Mouse (Mus musculus) testis, adult 10 weeks (tissue): ENCODE data around the gene Tfap2d. TPM values are rescaled to one million over a fixed set of nuclear protein-coding genes. Genes with fewer than 3 reads are reported as not detected.

ENCODE experiments used
- polyA plus RNA-seq: library from polyadenylated mRNA; stranded (reverse); fragments of 350-450 nt; fragmentation: Illumina TruSeq; extraction: RNeasy Lipid Tissue Mini Kit (QIAGEN cat#74804); gene quantifications from one replicate; pipeline ENCODE4 v1.2.3, GENCODE M21; 2014; ENCODE audit warnings: low read depth, low replicate concordance

The Tfap2d gene
- polyA plus RNA-seq = not detected

GRCm38 (mm10) chr1:19102631-19103030, at the start of gene Tfap2d:
Gene Tfap2d, plus strand, starts transcription at chr1:19103022.

GRCm38 (mm10) chr1:19208641-19209358, 106.0 kb downstream of the Tfap2d start, which contains the start of gene Tfap2b:
Gene Tfap2b, plus strand, starts transcription at chr1:19208914.

Other genes with a start within 250 kb of the Tfap2d start
- 0.11 TPM for gene Tfap2b, start 105.9 kb downstream of the Tfap2d start, polyA plus RNA-seq